Mouse (Mus musculus) mesoderm, embryonic 11.5 days (tissue): ENCODE measurements around the gene Zfp526.

Experiments
- DNase-seq: peaks from one replicate; pipeline ENCODE4 v3.0.0-alpha.2; 2012; ENCODE audit warnings: low read depth, low spot score

Zfp526 gene

GRCm38 (mm10) chr7:25221102-25221883 lies at the start of gene Zfp526:
Gene Zfp526, plus strand, starts transcription at chr7:25221425.
- peak; percentile 98 for DNase-seq

GRCm38 (mm10) chr7:25172669-25173068 lies 48.6 kb upstream of the Zfp526 start:
- no peak for DNase-seq

GRCm38 (mm10) chr7:25174343-25174742 lies 46.9 kb upstream of the Zfp526 start:
- no peak for DNase-seq

GRCm38 (mm10) chr7:25178317-25178716 lies 42.9 kb upstream of the Zfp526 start:
- no peak for DNase-seq

GRCm38 (mm10) chr7:25178787-25179605 lies 42.2 kb upstream of the Zfp526 start:
- no peak for DNase-seq

GRCm38 (mm10) chr7:25179606-25180161 lies 41.5 kb upstream of the Zfp526 start, which contains the start of gene Pou2f2:
Gene Pou2f2, minus strand, starts transcription at chr7:25179726.
- DNase-seq = peak; percentile 91

GRCm38 (mm10) chr7:25180512-25180911 lies 40.7 kb upstream of the Zfp526 start:
- no peak for DNase-seq

GRCm38 (mm10) chr7:25181331-25181790 lies 39.9 kb upstream of the Zfp526 start:
- peak; percentile 66 for DNase-seq

GRCm38 (mm10) chr7:25181814-25182213 lies 39.4 kb upstream of the Zfp526 start:
- no peak for DNase-seq

GRCm38 (mm10) chr7:25184091-25184490 lies 37.1 kb upstream of the Zfp526 start:
- no peak for DNase-seq

GRCm38 (mm10) chr7:25187662-25188650 lies 33.3 kb upstream of the Zfp526 start:
- DNase-seq = peak; percentile 90

- DNase-seq = no peak
Measured at GRCm38 (mm10) chr7:25190806-25191205, 30.4 kb upstream of the Zfp526 start.

- DNase-seq = no peak
Measured at GRCm38 (mm10) chr7:25192110-25192509, 29.1 kb upstream of the Zfp526 start.

- DNase-seq = no peak
Measured at GRCm38 (mm10) chr7:25195148-25195547, 26.1 kb upstream of the Zfp526 start.

- DNase-seq = no peak
Measured at GRCm38 (mm10) chr7:25196107-25196506, 25.1 kb upstream of the Zfp526 start.

GRCm38 (mm10) chr7:25197384-25198018 lies 23.7 kb upstream of the Zfp526 start:
- DNase-seq = no peak

- no peak for DNase-seq
Measured at GRCm38 (mm10) chr7:25203624-25204023, 17.6 kb upstream of the Zfp526 start.

GRCm38 (mm10) chr7:25205355-25206093 lies 15.7 kb upstream of the Zfp526 start:
- DNase-seq = no peak

- DNase-seq = no peak
Measured at GRCm38 (mm10) chr7:25206094-25206830, 15.0 kb upstream of the Zfp526 start.
